Mouse (Mus musculus): ENCODE measurements at regions not wholly inside any gene's neighbourhood (a gene's known extent, or its start where the extent isn't known, plus 50 kb on each side); places are given as distances from the start of the nearest gene placed in this dataset.
"Not testable (repeated sequence)": the region's sequence is repeated elsewhere in the genome, so short reads cannot be mapped to it uniquely, and the experiment has no call there.

- no peak for DNase-seq (ENCODE audit: low read depth, low spot score)
Measured at GRCm38 (mm10) chr10:120726369-120726768, 172.5 kb downstream of the Msrb3 start.

GRCm38 (mm10) chr10:120721956-120722532 is 176.9 kb downstream of the Msrb3 start:
- no peak for DNase-seq (ENCODE audit: low read depth, low spot score)

GRCm38 (mm10) chr10:120720981-120721380 is 177.9 kb downstream of the Msrb3 start:
- no peak for DNase-seq (ENCODE audit: low read depth, low spot score)

GRCm38 (mm10) chr10:120720061-120720460 is 178.8 kb downstream of the Msrb3 start:
- no peak for DNase-seq (ENCODE audit: low read depth, low spot score)

- no peak for DNase-seq (ENCODE audit: low read depth, low spot score)
Measured at GRCm38 (mm10) chr10:120717159-120717567, 181.7 kb downstream of the Msrb3 start.

GRCm38 (mm10) chr10:120716391-120716790 is 182.5 kb downstream of the Msrb3 start:
- DNase-seq (ENCODE audit: low read depth, low spot score) = no peak

GRCm38 (mm10) chr10:120707771-120708750 is 190.8 kb downstream of the Msrb3 start:
- DNase-seq (ENCODE audit: low read depth, low spot score) = no peak

- no peak for DNase-seq (ENCODE audit: low read depth, low spot score)
Measured at GRCm38 (mm10) chr10:120706684-120707290, 192.1 kb downstream of the Msrb3 start.

- DNase-seq (ENCODE audit: low read depth, low spot score) = no peak
Measured at GRCm38 (mm10) chr10:120701833-120702232, 197.1 kb downstream of the Msrb3 start.

GRCm38 (mm10) chr10:120697275-120697856 is 201.5 kb downstream of the Msrb3 start:
- no peak for DNase-seq (ENCODE audit: low read depth, low spot score)

GRCm38 (mm10) chr10:120696481-120696880 is 202.4 kb downstream of the Msrb3 start:
- DNase-seq (ENCODE audit: low read depth, low spot score) = no peak

GRCm38 (mm10) chr10:120694472-120694871 is 204.4 kb downstream of the Msrb3 start:
- no peak for DNase-seq (ENCODE audit: low read depth, low spot score)

GRCm38 (mm10) chr10:120691451-120691850 is 207.4 kb downstream of the Msrb3 start:
- DNase-seq (ENCODE audit: low read depth, low spot score) = no peak

- DNase-seq (ENCODE audit: low read depth, low spot score) = no peak
Measured at GRCm38 (mm10) chr10:120686123-120686522, 209.9 kb upstream of the Hmga2 start.

- no peak for DNase-seq (ENCODE audit: low read depth, low spot score)
Measured at GRCm38 (mm10) chr10:120682021-120682420, 205.8 kb upstream of the Hmga2 start.

GRCm38 (mm10) chr10:120679982-120680381 is 203.7 kb upstream of the Hmga2 start:
- DNase-seq (ENCODE audit: low read depth, low spot score) = no peak

- no peak for DNase-seq (ENCODE audit: low read depth, low spot score)
Measured at GRCm38 (mm10) chr10:120678277-120678676, 202.0 kb upstream of the Hmga2 start.

- no peak for DNase-seq (ENCODE audit: low read depth, low spot score)
Measured at GRCm38 (mm10) chr10:120675369-120675768, 199.1 kb upstream of the Hmga2 start.

- DNase-seq (ENCODE audit: low read depth, low spot score) = no peak
Measured at GRCm38 (mm10) chr10:120674321-120675045, 198.2 kb upstream of the Hmga2 start.

GRCm38 (mm10) chr10:120667678-120668031 is 191.4 kb upstream of the Hmga2 start:
- DNase-seq (ENCODE audit: low read depth, low spot score) = not testable (repeated sequence)

- peak; percentile 3 for DNase-seq (ENCODE audit: low read depth, low spot score)
Measured at GRCm38 (mm10) chr10:120666985-120667677, 190.9 kb upstream of the Hmga2 start.
